Mouse (Mus musculus) C2C12 (cell line): ENCODE data around the gene Tceal7. TPM values are rescaled to one million over a fixed set of nuclear protein-coding genes. Genes with fewer than 3 reads are reported as not detected.

Source experiments
- H3K27me3 ChIP-seq: one replicate; pipeline ENCODE4 v1.6.1; 2011; ENCODE audit not compliant: control insufficient read depth, insufficient read depth, insufficient read length
- H3K36me3 ChIP-seq: one replicate; pipeline ENCODE4 v1.6.1; 2011; ENCODE audit not compliant: control insufficient read depth, insufficient read depth
- H3K4me3 ChIP-seq: one replicate; pipeline ENCODE4 v1.5.1; 2011; ENCODE audit warnings: mild to moderate bottlenecking, control low read depth; ENCODE audit not compliant: poor library complexity, insufficient read depth, severe bottlenecking
- H3K79me2 ChIP-seq: one replicate; pipeline ENCODE4 v1.6.1; 2011; ENCODE audit not compliant: control insufficient read depth, insufficient read depth
- H3K79me3 ChIP-seq: one replicate; pipeline ENCODE4 v1.6.1; 2011; ENCODE audit warnings: low read depth, control low read depth
- H3ac ChIP-seq: one replicate; pipeline ENCODE3; 2011; ENCODE audit warnings: low read depth; ENCODE audit not compliant: control insufficient read depth, insufficient read length
- CEBPB ChIP-seq: IDR thresholded peaks from one replicate; pipeline ENCODE4 v1.6.1; 2011; ENCODE audit warnings: low read depth, mild to moderate bottlenecking, control low read depth, moderate library complexity
- CTCF ChIP-seq: IDR thresholded peaks from one replicate; pipeline ENCODE4 v1.5.1; 2011; ENCODE audit not compliant: control insufficient read depth, insufficient read depth, insufficient read length
- FOSL1 ChIP-seq: IDR thresholded peaks from one replicate; pipeline ENCODE4 v1.8.0; 2011; ENCODE audit warnings: mild to moderate bottlenecking, low read length; ENCODE audit not compliant: poor library complexity, insufficient read depth, severe bottlenecking
- MAX ChIP-seq: IDR thresholded peaks from one replicate; pipeline ENCODE4 v1.6.1; 2011; ENCODE audit warnings: mild to moderate bottlenecking, control low read depth
- MYOD1 ChIP-seq: IDR thresholded peaks from one replicate; pipeline ENCODE4 v1.6.1; 2011; ENCODE audit warnings: low read depth; ENCODE audit not compliant: control insufficient read depth, insufficient read length
- MYOG ChIP-seq: IDR thresholded peaks from one replicate; pipeline ENCODE4 v1.6.1; 2011; ENCODE audit not compliant: control insufficient read depth, insufficient read length; ENCODE audit errors: extremely low read depth
- USF1 ChIP-seq: IDR thresholded peaks from one replicate; pipeline ENCODE4 v1.6.1; 2011; ENCODE audit warnings: low read depth, mild to moderate bottlenecking, control low read depth, moderate library complexity
- polyA plus RNA-seq: library from polyadenylated mRNA; unstranded; fragments of >200 nt; fragmentation: generic; extraction: Trizol; gene quantifications from one replicate; pipeline ENCODE4 v1.2.1, GENCODE M21; 2012; ENCODE audit warnings: missing spikeins

The Tceal7 gene
- polyA plus RNA-seq, 1 experiment: not detected

GRCm38 (mm10) chrX:136243181-136243580 lies 28.6 kb downstream of the Tceal7 start:
- H3K4me3 ChIP-seq: no peak overlapping the region
- H3K27me3 ChIP-seq: no peaks in the 10 kb centered on the region
- H3K36me3 ChIP-seq: no peaks in the 10 kb centered on the region
- peaks cover 9% of the 10 kb centered on the region for H3K79me2 ChIP-seq
- H3K79me3 ChIP-seq: peaks cover 4% of the 10 kb centered on the region
- TF ChIP-seq CEBPB (no peak), USF1 (no peak), MYOD1 (no peak), FOSL1 (no peak), MAX (no peak), CTCF (no peak), MYOG (no peak)
- no peak overlapping the region for H3ac ChIP-seq

- no peaks in the 10 kb centered on the region for H3K36me3 ChIP-seq
- peak within 1 kb of the TSS; percentile 48 for H3ac ChIP-seq
- H3K27me3 ChIP-seq: no peaks in the 10 kb centered on the region
- peaks cover 9% of the 10 kb centered on the region for H3K79me2 ChIP-seq
- TF ChIP-seq USF1: peak; percentile 77
- no peak for TF ChIP-seq CTCF
- H3K79me3 ChIP-seq: peaks cover 4% of the 10 kb centered on the region
- peak within 1 kb of the TSS; percentile 52 for H3K4me3 ChIP-seq
Measured at GRCm38 (mm10) chrX:136244574-136245229, 30.1 kb downstream of the Tceal7 start, which contains the start of gene Tceal9. Tceal9 (plus strand) TSS chrX:136245079.

DNA sequence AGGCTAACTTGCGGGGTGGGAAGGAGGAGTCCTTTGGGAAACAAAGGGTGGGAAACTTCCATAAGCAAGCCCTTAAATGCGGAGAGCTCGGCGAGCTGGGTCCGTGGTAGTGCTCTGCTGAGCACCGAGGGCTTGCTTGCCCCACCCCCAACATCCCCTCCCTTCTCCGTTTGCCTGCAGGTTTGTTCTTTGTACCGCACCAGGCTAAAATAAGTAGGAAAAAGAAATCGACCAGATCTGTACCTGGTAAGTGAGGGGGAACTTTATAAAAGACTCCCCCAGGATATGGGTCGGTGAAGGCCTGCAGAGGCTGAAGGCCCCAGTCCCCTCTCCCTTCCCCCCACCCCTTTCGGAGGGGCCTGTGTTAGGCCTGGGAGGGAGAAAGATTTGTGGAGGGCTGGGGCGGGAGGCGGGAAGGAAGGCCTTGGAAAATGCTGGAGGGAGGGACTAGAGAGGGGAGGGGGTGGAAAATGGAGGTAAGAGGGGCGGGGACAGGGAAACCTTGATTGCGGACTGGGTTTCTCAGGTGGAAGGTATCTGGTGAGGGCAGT lies 31.0 kb downstream of the Tceal7 start:
- H3K79me2 ChIP-seq: peaks cover 9% of the 10 kb centered on the region
- peak overlapping the region; percentile 48 for H3ac ChIP-seq
- H3K27me3 ChIP-seq: no peaks in the 10 kb centered on the region
- no peaks in the 10 kb centered on the region for H3K36me3 ChIP-seq
- H3K4me3 ChIP-seq: peak overlapping the region; percentile 52
- no peak for TF ChIP-seq MYOD1
- no peak for TF ChIP-seq CTCF
- no peak for TF ChIP-seq MAX
- TF ChIP-seq MYOG: no peak
- TF ChIP-seq CEBPB: no peak
- no peak for TF ChIP-seq USF1
- no peak for TF ChIP-seq FOSL1
- H3K79me3 ChIP-seq: peaks cover 4% of the 10 kb centered on the region

- no peaks in the 10 kb centered on the region for H3K36me3 ChIP-seq
- H3K79me2 ChIP-seq: peaks cover 9% of the 10 kb centered on the region
- H3K27me3 ChIP-seq: no peaks in the 10 kb centered on the region
- TF ChIP-seq FOSL1: no peak
- TF ChIP-seq MYOD1: no peak
- no peak for TF ChIP-seq MYOG
- TF ChIP-seq MAX: no peak
- TF ChIP-seq USF1: no peak
- TF ChIP-seq CTCF: no peak
- TF ChIP-seq CEBPB: no peak
- no peak overlapping the region for H3ac ChIP-seq
- H3K79me3 ChIP-seq: peaks cover 4% of the 10 kb centered on the region
- H3K4me3 ChIP-seq: no peak overlapping the region
Measured at GRCm38 (mm10) chrX:136248811-136249210, 34.2 kb downstream of the Tceal7 start.

- Histone ChIP-seq H3K36me3 (no peaks in the 10 kb centered on the region), H3K79me2 (peaks cover 9% of the 10 kb centered on the region), H3ac (no peak overlapping the region), H3K27me3 (no peaks in the 10 kb centered on the region), H3K79me3 (peaks cover 4% of the 10 kb centered on the region), H3K4me3 (no peak overlapping the region)
- no peak for TF ChIP-seq CTCF
- no peak for TF ChIP-seq FOSL1
- TF ChIP-seq MYOG: no peak
- no peak for TF ChIP-seq CEBPB
- TF ChIP-seq MYOD1: no peak
- TF ChIP-seq USF1: no peak
- no peak for TF ChIP-seq MAX
Measured at GRCm38 (mm10) chrX:136249671-136250070, 35.1 kb downstream of the Tceal7 start.
